Mouse (Mus musculus) midbrain, embryonic 11.5 days (tissue): Measurements from ENCODE around the gene Slc6a16. TPM values are rescaled to one million over a fixed set of nuclear protein-coding genes. Genes with fewer than 3 reads are reported as not detected.

Experiments used
- ATAC-seq: fragments of 200-750 bp; cut with Nextera tagmentation; 2 replicates; pipeline ENCODE4 v1.8.0; 2017; ENCODE audit warnings: moderate TSS enrichment, moderate library complexity; ENCODE audit not compliant: low FRiP score
- DNase-seq: peaks from one replicate; pipeline ENCODE4 v3.0.0; 2015; ENCODE audit warnings: low spot score; ENCODE audit errors: missing footprints
- H3K27ac ChIP-seq: fragments of 300-500 bp; sonication (generic); 2 replicates; pipeline ENCODE4 v1.5.1; 2014; ENCODE audit warnings: low read depth, low read length
- H3K27me3 ChIP-seq: fragments of 300-500 bp; sonication (generic); 2 replicates; pipeline ENCODE4 v1.6.1; 2014; ENCODE audit warnings: mild to moderate bottlenecking, low read length, moderate library complexity, mixed read lengths; ENCODE audit not compliant: control insufficient read depth, insufficient read depth
- H3K36me3 ChIP-seq: fragments of 300-500 bp; sonication (generic); 2 replicates; pipeline ENCODE4 v1.6.1; 2014; ENCODE audit warnings: mild to moderate bottlenecking, low read length, moderate library complexity, mixed read lengths; ENCODE audit not compliant: control insufficient read depth, insufficient read depth
- H3K4me1 ChIP-seq: fragments of 300-500 bp; sonication (generic); 2 replicates; pipeline ENCODE4 v1.6.1; 2014; ENCODE audit warnings: low read length; ENCODE audit not compliant: control insufficient read depth, insufficient read depth
- H3K4me2 ChIP-seq: fragments of 300-500 bp; sonication (generic); 2 replicates; pipeline ENCODE4 v1.6.1; 2014; ENCODE audit warnings: mild to moderate bottlenecking, moderate library complexity
- H3K4me3 ChIP-seq: fragments of 300-500 bp; sonication (generic); 2 replicates; pipeline ENCODE4 v1.5.1; 2014; ENCODE audit warnings: low read depth, low read length
- H3K9ac ChIP-seq: fragments of 300-500 bp; sonication (generic); 2 replicates; pipeline ENCODE4 v1.6.1; 2014; ENCODE audit warnings: low read length
- H3K9me3 ChIP-seq: fragments of 300-500 bp; sonication (generic); 2 replicates; pipeline ENCODE4 v1.6.1; 2016; ENCODE audit warnings: low read length; ENCODE audit not compliant: control insufficient read depth
- WGBS: fragments of 180-500 bp; shearing (Covaris S2); extraction: QIAGEN DNeasy Blood & Tissue Kit; methylation state at CpG from one replicate; pipeline ENCODE4 v1.1.7; 2014; 5-methylcytosine and 5-hydroxymethylcytosine counted together
- polyA plus RNA-seq: library from polyadenylated mRNA; unstranded; fragments of >200 nt; fragmentation: Nextera tagmentation; extraction: Ambion mirVana; gene quantifications from 2 replicates; pipeline ENCODE4 v1.2.1, GENCODE M21; 2014

Slc6a16 gene
- polyA plus RNA-seq, 1 experiment from 2014 or later: not detected

DNA sequence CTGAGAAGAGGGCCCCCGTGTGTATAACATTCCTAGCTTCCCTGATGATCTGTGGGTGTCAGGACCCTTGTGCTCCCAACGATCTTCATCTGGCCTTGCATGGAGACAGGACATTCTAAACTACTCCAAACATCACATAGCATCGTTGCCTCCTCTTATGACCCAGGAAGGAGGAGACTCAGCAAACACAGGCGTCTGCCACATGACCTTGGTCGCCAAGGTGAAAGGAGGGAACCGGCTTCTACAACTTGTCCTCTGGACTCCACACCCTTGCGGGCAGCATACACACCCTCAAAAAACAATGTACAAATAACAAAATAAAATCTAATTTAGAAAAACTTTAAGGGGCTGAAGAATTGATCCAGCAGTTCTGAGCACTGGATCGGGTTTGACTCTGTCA is 71.1 kb downstream of the Slc6a16 start:
- DNase-seq: no peak
- H3K27ac ChIP-seq: no peak overlapping the region
- no peaks in the 10 kb centered on the region for H3K9me3 ChIP-seq
- H3K36me3 ChIP-seq: no peaks in the 10 kb centered on the region
- no peak overlapping the region for H3K4me3 ChIP-seq
- no peak for ATAC-seq
- WGBS: 75% methylated on average over 8 of the region's 8 CpGs
- peaks cover 3% of the 10 kb centered on the region; the same call in 1 of the 2 replicates for H3K4me1 ChIP-seq
- H3K9ac ChIP-seq: no peak overlapping the region
- no peak overlapping the region for H3K4me2 ChIP-seq
- H3K27me3 ChIP-seq: no peaks in the 10 kb centered on the region

DNA sequence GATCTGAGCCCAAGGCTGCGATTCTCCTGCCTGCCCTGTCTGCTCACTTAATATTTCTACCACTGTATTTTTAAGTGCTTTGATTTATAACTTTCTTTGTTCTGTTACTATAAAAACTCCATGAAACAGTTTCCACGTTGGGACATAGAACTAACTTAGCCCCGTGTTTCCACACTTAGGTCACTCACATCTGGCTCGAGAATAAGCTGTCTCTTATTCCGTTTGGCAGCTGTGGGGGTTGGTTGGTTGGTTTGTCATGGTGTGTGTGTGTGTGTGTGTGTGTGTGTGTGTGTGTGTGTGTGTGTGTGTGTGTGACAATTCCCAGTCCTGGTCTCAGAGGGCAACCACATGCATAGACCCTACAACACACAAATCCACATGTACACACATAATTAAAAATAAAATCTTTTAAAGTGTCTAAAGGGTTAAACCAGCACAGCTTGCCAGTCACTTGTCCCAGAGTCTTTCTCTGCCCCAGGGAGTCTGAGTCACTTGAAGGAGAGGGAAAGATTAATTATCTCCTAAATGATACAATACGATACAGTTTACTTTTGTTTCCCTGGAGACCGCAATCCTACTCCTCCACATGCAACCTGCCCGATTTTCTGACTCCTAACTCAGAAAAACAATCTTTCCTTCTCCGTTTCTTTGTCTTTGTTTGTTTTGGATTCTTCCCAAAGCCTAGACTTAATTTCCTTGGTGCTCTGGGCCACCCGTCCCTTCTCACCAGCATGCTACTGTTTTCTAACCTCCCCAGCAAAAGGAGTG is 72.0 kb downstream of the Slc6a16 start:
- H3K36me3 ChIP-seq: no peaks in the 10 kb centered on the region
- DNase-seq (no peak), ATAC-seq (no peak)
- no peak overlapping the region for H3K27ac ChIP-seq
- H3K4me3 ChIP-seq: no peak overlapping the region
- H3K4me2 ChIP-seq: no peak overlapping the region
- no peaks in the 10 kb centered on the region for H3K27me3 ChIP-seq
- no peak overlapping the region for H3K9ac ChIP-seq
- 39% methylated on average over 10 of the region's 10 CpGs for WGBS
- H3K4me1 ChIP-seq: peaks cover 3% of the 10 kb centered on the region; the same call in 1 of the 2 replicates
- H3K9me3 ChIP-seq: no peaks in the 10 kb centered on the region

- 52% methylated on average over 9 of the region's 9 CpGs for whole genome bisulfite sequencing
- no peaks in the 10 kb centered on the region for H3K36me3 ChIP-seq
- no peak for DNase-seq
- no peak overlapping the region for H3K4me3 ChIP-seq
- no peak overlapping the region for H3K9ac ChIP-seq
- no peak for ATAC-seq
- no peak overlapping the region for H3K27ac ChIP-seq
- peaks cover 3% of the 10 kb centered on the region; the same call in 1 of the 2 replicates for H3K4me1 ChIP-seq
- H3K9me3 ChIP-seq: no peaks in the 10 kb centered on the region
- no peaks in the 10 kb centered on the region for H3K27me3 ChIP-seq
- H3K4me2 ChIP-seq: no peak overlapping the region
Measured at GRCm38 (mm10) chr7:45313495-45313894, 72.6 kb downstream of the Slc6a16 start.

GRCm38 (mm10) chr7:45315182-45315701 is 74.4 kb downstream of the Slc6a16 start:
- Histone ChIP-seq H3K4me3 (no peak overlapping the region), H3K4me1 (no peaks in the 10 kb centered on the region), H3K27ac (no peak overlapping the region), H3K27me3 (no peaks in the 10 kb centered on the region), H3K36me3 (no peaks in the 10 kb centered on the region), H3K9me3 (no peaks in the 10 kb centered on the region), H3K4me2 (no peak overlapping the region), H3K9ac (no peak overlapping the region)
- DNase-seq (no peak), ATAC-seq (no peak)
- 85% methylated on average over 10 of the region's 10 CpGs for WGBS

DNA sequence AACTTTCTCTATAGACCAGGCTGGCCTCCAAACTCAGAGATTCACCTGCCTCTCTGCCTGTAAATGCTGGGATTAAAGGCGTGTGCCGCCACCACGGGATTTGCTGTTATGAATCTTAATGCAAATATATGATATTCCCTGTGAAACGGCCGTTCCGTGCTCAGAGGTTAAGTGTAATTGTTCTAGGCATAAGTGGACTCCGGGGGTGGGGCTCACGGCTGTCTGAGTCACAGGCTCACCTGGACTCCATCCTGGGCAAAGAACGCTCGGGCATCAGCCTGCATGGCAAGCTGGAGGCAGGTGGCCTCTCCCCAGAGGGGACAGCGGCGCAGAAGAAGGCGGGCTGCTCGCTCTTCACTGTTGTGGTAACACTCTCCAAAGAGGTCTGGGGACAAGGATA is 75.7 kb downstream of the Slc6a16 start:
- Histone ChIP-seq H3K9me3 (no peaks in the 10 kb centered on the region), H3K27ac (no peak overlapping the region), H3K36me3 (no peaks in the 10 kb centered on the region), H3K4me2 (no peak overlapping the region), H3K27me3 (no peaks in the 10 kb centered on the region), H3K4me3 (no peak overlapping the region), H3K4me1 (no peaks in the 10 kb centered on the region), H3K9ac (no peak overlapping the region)
- no peak for DNase-seq
- 90% methylated on average over 14 of the region's 14 CpGs for WGBS
- no peak for ATAC-seq

DNA sequence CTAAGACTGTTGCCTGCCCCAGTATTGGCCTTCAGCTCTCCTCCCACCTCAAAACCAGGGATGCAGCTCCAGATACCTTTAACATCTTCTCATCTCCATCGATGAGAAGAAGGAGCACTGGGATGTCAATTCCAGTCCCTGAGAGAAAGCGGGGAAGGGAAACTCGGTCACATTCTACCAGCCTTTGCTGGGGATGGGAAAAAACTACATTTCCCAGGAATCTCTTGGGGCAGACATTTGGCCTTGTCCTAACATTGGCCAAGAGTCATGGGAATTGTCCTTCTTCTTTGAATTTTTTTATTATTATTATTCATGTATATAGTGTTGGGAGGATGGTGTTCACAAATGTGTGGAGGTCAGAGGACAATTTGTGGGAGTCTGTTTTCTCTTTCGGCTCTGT is 81.4 kb downstream of the Slc6a16 start:
- WGBS: 89% methylated on average over 4 of the region's 4 CpGs
- no peaks in the 10 kb centered on the region for H3K27me3 ChIP-seq
- no peak overlapping the region for H3K27ac ChIP-seq
- no peaks in the 10 kb centered on the region for H3K36me3 ChIP-seq
- no peak overlapping the region for H3K4me3 ChIP-seq
- ATAC-seq (no peak), DNase-seq (no peak)
- H3K9me3 ChIP-seq: no peaks in the 10 kb centered on the region
- H3K4me1 ChIP-seq: no peaks in the 10 kb centered on the region
- H3K4me2 ChIP-seq: no peak overlapping the region
- H3K9ac ChIP-seq: no peak overlapping the region

Other genes starting within 250 kb of the Slc6a16 start
- gene Irf3, start 243.4 kb upstream of the Slc6a16 start, polyA plus RNA-seq: 55.6 and 65.9 TPM in 2 replicates
- 56.0 and 62.2 TPM in 2 replicates for gene Bcl2l12, start 242.4 kb upstream of the Slc6a16 start, polyA plus RNA-seq
- gene Scaf1, start 224.7 kb upstream of the Slc6a16 start, polyA plus RNA-seq: 43.6 and 44.4 TPM in 2 replicates
- 18.6 and 22.2 TPM in 2 replicates for gene Rras, start 223.1 kb upstream of the Slc6a16 start, polyA plus RNA-seq
- 9.6 and 12.2 TPM in 2 replicates for gene Prr12, start 188.2 kb upstream of the Slc6a16 start, polyA plus RNA-seq
- 53.2 and 56.7 TPM in 2 replicates for gene Nosip, start 178.7 kb upstream of the Slc6a16 start, polyA plus RNA-seq
- 12.7 and 13.5 TPM in 2 replicates for gene Prrg2, start 178.4 kb upstream of the Slc6a16 start, polyA plus RNA-seq
- gene Rcn3, start 148.9 kb upstream of the Slc6a16 start, polyA plus RNA-seq: 121 and 123 TPM in 2 replicates
- 16.1 and 18.3 TPM in 2 replicates for gene Fcgrt, start 137.2 kb upstream of the Slc6a16 start, polyA plus RNA-seq
- gene Rps11, start 116.6 kb upstream of the Slc6a16 start, polyA plus RNA-seq: 1,376 and 1,392 TPM in 2 replicates
- 1,212 and 1,290 TPM in 2 replicates for gene Rpl13a, start 112.3 kb upstream of the Slc6a16 start, polyA plus RNA-seq
- gene Gm45713, start 104.9 kb upstream of the Slc6a16 start, polyA plus RNA-seq: 0.17 and 0.60 TPM in 2 replicates
- gene Flt3l, start 104.7 kb upstream of the Slc6a16 start, polyA plus RNA-seq: 0.40 and 0.97 TPM in 2 replicates
- gene Pih1d1, start 86.8 kb upstream of the Slc6a16 start, polyA plus RNA-seq: 104 and 105 TPM in 2 replicates
- 22.0 and 25.7 TPM in 2 replicates for gene Aldh16a1, start 86.5 kb upstream of the Slc6a16 start, polyA plus RNA-seq
- 0.40 and 0.51 TPM in 2 replicates for gene Slc17a7, start 77.1 kb upstream of the Slc6a16 start, polyA plus RNA-seq
- gene Gfy, start 61.5 kb upstream of the Slc6a16 start, polyA plus RNA-seq: not detected in 2 replicates
- gene Pth2, start 60.1 kb upstream of the Slc6a16 start, polyA plus RNA-seq: 0.53 and 0.63 TPM in 2 replicates
- 0.52 and 0.86 TPM in 2 replicates for gene Ccdc155, start 36.2 kb upstream of the Slc6a16 start, polyA plus RNA-seq
- 0.81 and 1.2 TPM in 2 replicates for gene Dkkl1, start 28.9 kb upstream of the Slc6a16 start, polyA plus RNA-seq
- 241 and 253 TPM in 2 replicates for gene Tead2, start 25.3 kb upstream of the Slc6a16 start, polyA plus RNA-seq
- gene Cd37, start 2.0 kb upstream of the Slc6a16 start, polyA plus RNA-seq: 0.81 and 0.97 TPM in 2 replicates
- gene Slc6a21, start 36.4 kb downstream of the Slc6a16 start, polyA plus RNA-seq: not detected in 2 replicates
- gene Trpm4, start 92.7 kb downstream of the Slc6a16 start, polyA plus RNA-seq: 4.4 and 6.1 TPM in 2 replicates
- gene Hrc, start 94.2 kb downstream of the Slc6a16 start, polyA plus RNA-seq: 0.11 and 0.19 TPM in 2 replicates
- gene Ppfia3, start 125.9 kb downstream of the Slc6a16 start, polyA plus RNA-seq: 7.7 and 8.1 TPM in 2 replicates
- gene Lin7b, start 129.5 kb downstream of the Slc6a16 start, polyA plus RNA-seq: 0.75 and 1.2 TPM in 2 replicates
- gene Snrnp70, start 154.7 kb downstream of the Slc6a16 start, polyA plus RNA-seq: 62.0 and 70.9 TPM in 2 replicates
- not detected in 2 replicates for gene Kcna7, start 164.6 kb downstream of the Slc6a16 start, polyA plus RNA-seq
- 0.23 and 0.44 TPM in 2 replicates for gene Ntf5, start 172.6 kb downstream of the Slc6a16 start, polyA plus RNA-seq
- not detected in 2 replicates for gene Lhb, start 179.7 kb downstream of the Slc6a16 start, polyA plus RNA-seq
- 26.5 and 26.8 TPM in 2 replicates for gene Gys1, start 193.8 kb downstream of the Slc6a16 start, polyA plus RNA-seq
- gene Ruvbl2, start 197.0 kb downstream of the Slc6a16 start, polyA plus RNA-seq: 168 and 171 TPM in 2 replicates
- 5,242 and 5,528 TPM in 2 replicates for gene Ftl1, start 218.8 kb downstream of the Slc6a16 start, polyA plus RNA-seq
- 169 and 201 TPM in 2 replicates for gene Bax, start 225.8 kb downstream of the Slc6a16 start, polyA plus RNA-seq
- 0.15 TPM in 1 of 2 replicates, not detected in the other for gene Tulp2, start 240.8 kb downstream of the Slc6a16 start, polyA plus RNA-seq
- not detected in 2 replicates for gene Gm45808, start 245.7 kb downstream of the Slc6a16 start, polyA plus RNA-seq
- gene Dhdh, start 247.7 kb downstream of the Slc6a16 start, polyA plus RNA-seq: 3.2 and 3.9 TPM in 2 replicates